Mouse (Mus musculus) midbrain, embryonic 15.5 days (tissue): ENCODE data around the gene Apopt1. TPM values are rescaled to one million over a fixed set of nuclear protein-coding genes. Genes with fewer than 3 reads are reported as not detected.
"Not testable (repeated sequence)": the region's sequence is repeated elsewhere in the genome, so short reads cannot be mapped to it uniquely, and the experiment has no call there.

Experiments
- ATAC-seq: fragments of 200-750 bp; cut with Nextera tagmentation; replicated peaks from 2 replicates; pipeline ENCODE4 v1.8.0; 2017; ENCODE audit warnings: moderate TSS enrichment
- H3K27ac ChIP-seq: fragments of 300-500 bp; sonication (generic); 2 replicates; pipeline ENCODE4 v1.5.1; 2015; ENCODE audit warnings: mild to moderate bottlenecking, inconsistent platforms
- H3K27me3 ChIP-seq: fragments of 300-500 bp; sonication (generic); replicated peaks from 2 replicates; pipeline ENCODE4 v1.6.1; 2015; ENCODE audit warnings: inconsistent platforms
- H3K36me3 ChIP-seq: fragments of 300-500 bp; sonication (generic); replicated peaks from 2 replicates; pipeline ENCODE4 v1.6.1; 2015; ENCODE audit warnings: inconsistent platforms
- H3K4me1 ChIP-seq: fragments of 300-500 bp; sonication (generic); 2 replicates; pipeline ENCODE4 v1.6.1; 2015; ENCODE audit warnings: inconsistent platforms
- H3K4me2 ChIP-seq: fragments of 300-500 bp; sonication (generic); 2 replicates; pipeline ENCODE4 v1.6.1; 2015; ENCODE audit warnings: inconsistent platforms, mild to moderate bottlenecking, moderate library complexity
- H3K4me3 ChIP-seq: fragments of 300-500 bp; sonication (generic); 2 replicates; pipeline ENCODE4 v1.5.1; 2015; ENCODE audit warnings: mild to moderate bottlenecking, inconsistent platforms
- H3K9ac ChIP-seq: fragments of 300-500 bp; sonication (generic); 2 replicates; pipeline ENCODE4 v1.6.1; 2015; ENCODE audit warnings: mild to moderate bottlenecking, inconsistent platforms
- H3K9me3 ChIP-seq: fragments of 300-500 bp; sonication (generic); 2 replicates; pipeline ENCODE4 v1.6.1; 2016; ENCODE audit warnings: inconsistent platforms
- WGBS: fragments of 180-500 bp; shearing (Covaris S2); methylation state at CpG from one replicate; pipeline ENCODE4 v1.1.7; 2015; ENCODE audit warnings: mixed read lengths; 5-methylcytosine and 5-hydroxymethylcytosine counted together
- polyA plus RNA-seq: library from polyadenylated mRNA; unstranded; fragments of >200 nt; fragmentation: Nextera tagmentation; extraction: Ambion mirVana; gene quantifications from 2 replicates; pipeline ENCODE4 v1.2.1, GENCODE M21; 2015

Gene Apopt1
- polyA plus RNA-seq, 1 experiment from 2014 or later: 55.3 TPM

DNA sequence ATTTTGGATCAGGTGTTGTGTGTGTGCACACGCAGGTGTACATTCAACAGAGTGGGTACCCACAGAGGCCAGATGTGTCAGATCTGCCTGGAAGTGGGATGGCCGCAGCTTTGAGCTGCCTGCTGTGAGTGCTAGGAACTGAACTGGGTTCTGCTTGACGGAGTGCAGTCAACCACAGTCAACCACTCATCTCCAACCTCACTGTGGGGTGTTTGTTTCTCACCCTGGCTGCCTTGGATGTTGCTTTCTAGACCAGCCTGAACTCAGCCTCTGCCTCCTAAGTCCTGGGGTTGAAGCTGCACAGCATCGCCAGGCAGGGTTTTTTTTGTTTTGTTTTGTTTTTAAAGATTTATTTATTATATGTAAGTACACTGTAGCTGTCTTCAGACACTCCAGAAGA lies 7.2 kb downstream of the Apopt1 start:
- no peak for ATAC-seq
- WGBS: 84% methylated on average over 4 of the region's 4 CpGs
- Histone ChIP-seq H3K9ac (no peak overlapping the region), H3K9me3 (no peaks in the 10 kb centered on the region), H3K27ac (no peak overlapping the region), H3K27me3 (no peaks in the 10 kb centered on the region), H3K4me2 (no peak overlapping the region), H3K4me3 (no peak overlapping the region), H3K4me1 (peaks cover 7% of the 10 kb centered on the region), H3K36me3 (peaks cover 3% of the 10 kb centered on the region; the same call in 1 of the 2 replicates)

DNA sequence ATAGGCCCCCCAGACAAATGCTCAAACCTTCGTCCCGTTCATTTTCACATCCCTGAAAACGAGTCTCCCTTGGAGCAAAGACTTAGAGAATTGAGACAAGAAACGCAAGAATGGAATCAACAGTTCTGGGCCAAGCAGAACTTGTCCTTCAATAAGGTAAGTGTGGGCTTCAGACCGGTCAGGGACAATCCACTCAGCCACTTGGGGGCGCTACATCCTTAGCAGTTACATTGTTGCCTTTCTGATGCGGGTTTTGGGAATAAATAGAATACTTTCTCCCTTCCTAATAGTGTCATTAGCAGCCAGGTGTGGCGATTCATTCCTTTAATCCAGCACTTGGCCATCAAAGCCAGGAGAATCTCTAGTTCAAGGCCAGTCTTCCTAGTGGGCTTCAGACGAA lies 9.6 kb downstream of the Apopt1 start:
- no peaks in the 10 kb centered on the region for H3K27me3 ChIP-seq
- peaks cover 3% of the 10 kb centered on the region; the same call in 1 of the 2 replicates for H3K36me3 ChIP-seq
- H3K9ac ChIP-seq: no peak overlapping the region
- 67% methylated on average over 9 of the region's 9 CpGs for WGBS
- ATAC-seq: no peak
- no peak overlapping the region for H3K4me2 ChIP-seq
- no peak overlapping the region for H3K4me3 ChIP-seq
- peaks cover 7% of the 10 kb centered on the region for H3K4me1 ChIP-seq
- H3K9me3 ChIP-seq: no peaks in the 10 kb centered on the region
- H3K27ac ChIP-seq: no peak overlapping the region

DNA sequence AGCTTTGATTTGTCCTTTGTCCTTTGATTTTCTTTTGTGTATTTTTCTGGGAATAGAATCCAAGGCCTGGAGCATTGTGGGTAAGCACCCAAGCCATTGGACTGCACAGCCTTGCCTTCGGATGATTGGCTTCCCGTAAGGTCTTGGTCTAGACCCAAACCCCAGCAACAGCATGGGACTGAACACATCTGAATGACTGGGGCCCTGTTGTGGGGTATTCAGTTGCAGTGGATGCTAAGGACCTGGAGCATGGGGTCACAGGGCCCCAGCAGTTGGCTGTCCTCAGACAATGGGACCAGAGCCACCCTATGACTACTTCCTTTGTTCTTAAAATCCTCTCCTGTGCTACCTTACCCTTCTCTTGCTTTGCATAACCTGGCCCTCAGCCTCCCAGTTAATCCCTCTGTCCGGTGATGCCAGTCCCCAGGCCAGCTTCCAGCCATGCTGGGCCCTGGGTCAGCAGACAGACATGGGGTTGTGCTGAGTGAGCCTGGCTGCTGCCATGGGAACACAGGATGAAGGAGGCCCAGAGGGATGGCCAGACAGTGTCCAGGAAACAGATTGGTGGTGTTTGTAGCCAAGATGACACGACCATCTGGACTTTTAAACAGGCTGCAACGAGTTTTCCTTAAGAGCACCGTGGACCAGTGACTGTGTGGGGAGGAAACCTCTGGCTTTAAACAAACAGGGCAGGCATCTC lies 11.7 kb downstream of the Apopt1 start:
- Histone ChIP-seq H3K4me3 (no peak overlapping the region), H3K27me3 (no peaks in the 10 kb centered on the region), H3K4me1 (no peaks in the 10 kb centered on the region), H3K4me2 (no peak overlapping the region), H3K9me3 (no peaks in the 10 kb centered on the region), H3K36me3 (peaks cover 3% of the 10 kb centered on the region; the same call in 1 of the 2 replicates), H3K27ac (peak overlapping the region; percentile 53), H3K9ac (no peak overlapping the region)
- peak; percentile 60; the same call in 1 of the 2 replicates for ATAC-seq
- WGBS: 31% methylated on average over 6 of the region's 6 CpGs

DNA sequence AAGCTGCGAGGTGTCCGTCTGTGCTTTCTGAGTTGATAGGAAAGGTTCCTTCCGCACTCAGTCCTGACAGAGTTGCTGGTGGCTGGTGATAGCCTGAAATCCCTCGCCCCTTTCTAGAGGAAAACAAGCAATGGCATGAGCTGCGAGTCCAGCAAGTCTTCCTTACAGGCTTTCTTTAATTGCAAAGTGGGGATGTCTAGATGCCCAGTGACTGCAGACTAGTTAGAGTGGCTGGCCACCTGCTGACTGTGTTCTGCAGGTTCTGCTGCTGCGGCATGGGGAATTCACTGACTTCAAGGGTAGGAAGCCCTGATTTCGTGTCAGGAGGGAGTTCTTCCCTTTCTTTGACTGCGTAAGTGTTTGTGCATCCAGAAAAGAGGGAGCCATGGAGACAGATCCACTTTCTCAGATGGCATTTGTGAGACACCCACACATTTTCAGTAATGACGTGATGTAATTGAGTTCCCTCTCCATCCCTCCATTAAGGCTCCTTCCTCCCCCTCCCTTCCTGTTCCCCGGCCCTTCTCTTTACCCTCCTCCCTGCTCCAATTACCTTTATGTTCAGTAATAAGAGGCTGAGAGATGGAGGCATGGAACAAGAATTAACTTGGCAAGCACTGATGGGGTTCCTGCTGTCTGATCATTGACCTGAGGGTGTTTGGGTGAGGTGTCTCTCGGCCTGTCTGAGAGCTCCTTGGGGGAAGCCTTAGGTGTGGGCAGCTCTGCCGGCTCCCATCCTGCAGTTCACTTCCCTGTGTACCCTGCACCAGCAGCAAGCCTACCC lies 12.5 kb downstream of the Apopt1 start:
- H3K36me3 ChIP-seq: peaks cover 3% of the 10 kb centered on the region; the same call in 1 of the 2 replicates
- H3K4me2 ChIP-seq: no peak overlapping the region
- no peak overlapping the region for H3K4me3 ChIP-seq
- no peaks in the 10 kb centered on the region for H3K9me3 ChIP-seq
- H3K27ac ChIP-seq: peak overlapping the region; percentile 39; the same call in 1 of the 2 replicates
- no peaks in the 10 kb centered on the region for H3K27me3 ChIP-seq
- no peaks in the 10 kb centered on the region for H3K4me1 ChIP-seq
- no peak overlapping the region for H3K9ac ChIP-seq
- WGBS: 62% methylated on average over 12 of the region's 12 CpGs
- ATAC-seq: no peak

DNA sequence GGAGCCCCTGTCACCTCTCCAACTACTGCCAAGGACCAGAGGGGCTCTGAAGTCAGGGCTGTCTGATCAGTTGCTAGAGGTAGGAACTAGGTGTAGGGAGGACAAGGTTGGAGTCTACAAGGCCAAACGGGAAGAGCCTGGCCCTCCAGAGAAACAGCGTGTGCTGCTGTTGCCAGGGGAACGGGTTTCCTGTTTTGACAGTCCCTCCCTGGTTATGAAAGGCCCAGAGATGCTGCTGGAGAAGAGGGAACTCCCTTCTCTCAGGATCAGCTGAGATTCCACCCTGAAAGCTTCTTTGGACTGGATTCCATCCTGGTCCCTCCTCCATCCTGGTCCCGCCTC lies 13.0 kb downstream of the Apopt1 start:
- no peak overlapping the region for H3K4me2 ChIP-seq
- ATAC-seq: no peak

DNA sequence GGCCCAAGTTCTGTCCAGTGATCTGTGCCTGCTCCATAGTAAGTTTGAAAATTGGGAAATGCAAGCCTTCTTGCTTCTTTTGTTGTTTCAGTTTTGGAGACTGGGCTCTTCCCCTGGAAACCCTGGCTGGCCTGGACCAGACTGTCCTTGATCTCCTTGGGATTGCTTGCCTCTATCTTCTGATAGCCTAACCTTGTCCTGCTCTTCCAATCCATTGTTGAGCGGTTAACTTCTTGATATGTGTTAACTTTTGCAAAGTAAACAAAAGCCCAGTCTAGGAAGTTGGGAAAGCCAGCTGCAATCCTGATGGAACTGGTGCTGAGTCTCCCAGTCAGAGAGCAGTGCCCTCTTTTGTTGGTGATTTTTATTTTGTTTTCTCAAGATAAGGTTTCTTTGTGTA lies 14.9 kb downstream of the Apopt1 start:
- no peak overlapping the region for H3K9ac ChIP-seq
- no peaks in the 10 kb centered on the region for H3K27me3 ChIP-seq
- H3K4me1 ChIP-seq: peaks cover 9% of the 10 kb centered on the region
- no peak for ATAC-seq
- H3K36me3 ChIP-seq: peaks cover 3% of the 10 kb centered on the region; the same call in 1 of the 2 replicates
- WGBS: 93% methylated on average over 1 of the region's 1 CpGs
- no peak overlapping the region for H3K4me2 ChIP-seq
- no peak overlapping the region for H3K27ac ChIP-seq
- no peaks in the 10 kb centered on the region for H3K9me3 ChIP-seq
- no peak overlapping the region for H3K4me3 ChIP-seq

More for the DNA sequence above, 13.0 kb downstream of the Apopt1 start:
- Histone ChIP-seq H3K27ac (0 out of 2 replicates have a peak overlapping the region, but pooled peaks have one; percentile 25), H3K36me3 (peaks cover 3% of the 10 kb centered on the region; the same call in 1 of the 2 replicates), H3K9me3 (no peaks in the 10 kb centered on the region), H3K27me3 (no peaks in the 10 kb centered on the region), H3K4me3 (no peak overlapping the region), H3K9ac (no peak overlapping the region), H3K4me1 (no peaks in the 10 kb centered on the region)
- WGBS: 70% methylated on average over 4 of the region's 4 CpGs

DNA sequence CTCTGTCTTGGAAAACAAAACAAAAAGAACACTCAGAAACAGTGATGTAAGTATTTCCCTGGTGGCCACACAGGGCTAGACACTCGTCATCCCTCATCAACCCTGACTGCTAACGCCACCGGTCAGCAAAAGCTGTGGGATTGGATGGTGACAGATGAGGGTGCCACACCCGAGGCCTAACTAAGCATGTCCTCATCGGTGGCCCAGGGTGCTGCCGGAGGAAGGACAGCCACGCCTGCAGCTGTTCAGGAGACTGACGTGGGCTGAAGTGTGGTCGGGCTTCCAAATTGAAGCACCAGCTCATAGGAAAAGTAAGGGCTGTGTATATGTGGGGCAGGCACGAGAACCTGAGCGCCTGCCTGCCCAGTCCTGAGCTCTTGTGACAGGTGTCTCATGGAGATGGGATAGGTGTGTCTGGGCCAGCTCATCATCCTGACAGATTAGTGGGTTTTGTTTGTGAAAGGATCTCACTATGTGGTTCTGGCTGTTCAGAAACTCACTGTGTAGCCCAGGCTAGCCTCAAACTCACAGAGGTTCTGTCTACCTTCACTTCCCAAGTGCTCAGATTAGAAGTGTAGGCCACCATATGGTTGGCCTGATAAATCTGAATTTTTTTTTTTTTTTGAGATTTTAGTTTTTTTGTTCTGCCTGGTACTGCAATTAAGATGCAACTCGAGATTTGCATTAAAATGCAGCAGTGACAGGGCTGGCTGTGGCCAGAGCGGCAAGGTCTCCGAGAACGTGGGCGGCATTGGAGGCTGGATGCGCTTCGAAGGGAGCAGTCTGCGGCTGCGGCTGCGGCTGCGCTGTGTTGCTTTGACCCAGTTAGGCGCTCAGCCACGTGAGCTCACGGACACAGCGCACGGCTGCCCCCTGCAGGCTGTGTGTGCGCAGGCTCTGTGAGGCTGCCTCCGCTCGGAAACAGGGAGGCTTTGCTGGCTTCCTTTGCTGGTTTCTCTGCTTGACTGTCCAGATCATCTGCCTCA lies 19.1 kb downstream of the Apopt1 start:
- Histone ChIP-seq H3K27me3 (no peaks in the 10 kb centered on the region), H3K9ac (peak overlapping the region; percentile 6; the same call in 1 of the 2 replicates), H3K4me2 (peak overlapping the region; percentile 36), H3K4me3 (peak overlapping the region; percentile 8), H3K36me3 (no peaks in the 10 kb centered on the region), H3K27ac (peak overlapping the region; percentile 61), H3K9me3 (no peaks in the 10 kb centered on the region), H3K4me1 (peaks cover 9% of the 10 kb centered on the region)
- ATAC-seq: peak; percentile 95
- 33% methylated on average over 30 of the region's 30 CpGs for WGBS

DNA sequence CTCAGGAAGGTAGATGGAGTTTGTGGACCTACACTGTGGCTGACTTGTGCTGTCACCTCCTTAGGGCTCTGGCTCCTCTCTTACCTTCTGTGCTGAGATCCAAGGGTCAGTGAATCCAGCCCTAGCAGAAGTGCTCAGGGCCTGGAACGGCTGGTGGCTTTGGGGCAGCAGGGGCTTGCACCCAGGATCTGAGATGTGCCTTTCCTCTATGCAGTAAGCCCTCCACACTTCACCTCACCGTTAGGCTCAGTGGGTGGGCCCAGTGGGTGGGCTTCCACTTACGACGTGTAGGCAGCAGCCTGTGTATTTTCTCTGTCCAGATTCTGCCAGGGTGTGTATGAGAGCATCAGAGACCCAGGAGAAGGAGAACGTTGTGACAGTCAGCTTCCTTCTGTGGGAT lies 19.9 kb downstream of the Apopt1 start:
- Histone ChIP-seq H3K27ac (peak overlapping the region; percentile 61), H3K9ac (peak overlapping the region; percentile 6; the same call in 1 of the 2 replicates)
- 50% methylated on average over 5 of the region's 5 CpGs for WGBS

DNA sequence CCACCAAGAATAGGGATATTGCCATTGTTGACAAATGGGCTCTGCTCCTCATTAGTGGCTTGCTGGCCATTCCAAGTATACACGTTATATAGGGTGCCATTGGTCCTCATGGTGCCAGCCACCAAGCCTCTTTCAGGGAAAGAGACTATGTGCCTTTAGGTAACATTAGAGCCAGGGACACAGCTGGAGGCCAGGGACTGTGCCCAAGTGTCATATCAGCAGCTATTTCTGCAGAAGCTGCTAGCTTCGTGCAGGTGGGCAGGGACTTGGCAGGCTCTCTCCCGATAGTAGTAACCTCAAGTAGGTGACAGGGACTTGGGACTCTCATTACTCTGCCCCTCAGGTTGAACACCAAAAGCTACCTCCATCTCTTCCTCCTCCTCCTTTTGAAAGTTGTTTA lies 21.9 kb downstream of the Apopt1 start:
- no peak for ATAC-seq
- Histone ChIP-seq H3K27ac (no peak overlapping the region), H3K9ac (no peak overlapping the region), H3K4me3 (no peak overlapping the region), H3K4me1 (peaks cover 9% of the 10 kb centered on the region), H3K9me3 (no peaks in the 10 kb centered on the region), H3K36me3 (no peaks in the 10 kb centered on the region), H3K27me3 (no peaks in the 10 kb centered on the region), H3K4me2 (no peak overlapping the region)
- WGBS: 93% methylated on average over 3 of the region's 3 CpGs

More for the DNA sequence above, 19.9 kb downstream of the Apopt1 start:
- Histone ChIP-seq H3K4me2 (peak overlapping the region; percentile 36; the same call in 1 of the 2 replicates), H3K4me1 (peaks cover 9% of the 10 kb centered on the region), H3K36me3 (no peaks in the 10 kb centered on the region), H3K9me3 (no peaks in the 10 kb centered on the region), H3K4me3 (no peak overlapping the region), H3K27me3 (no peaks in the 10 kb centered on the region)
- no peak; the same call in 1 of the 2 replicates for ATAC-seq

DNA sequence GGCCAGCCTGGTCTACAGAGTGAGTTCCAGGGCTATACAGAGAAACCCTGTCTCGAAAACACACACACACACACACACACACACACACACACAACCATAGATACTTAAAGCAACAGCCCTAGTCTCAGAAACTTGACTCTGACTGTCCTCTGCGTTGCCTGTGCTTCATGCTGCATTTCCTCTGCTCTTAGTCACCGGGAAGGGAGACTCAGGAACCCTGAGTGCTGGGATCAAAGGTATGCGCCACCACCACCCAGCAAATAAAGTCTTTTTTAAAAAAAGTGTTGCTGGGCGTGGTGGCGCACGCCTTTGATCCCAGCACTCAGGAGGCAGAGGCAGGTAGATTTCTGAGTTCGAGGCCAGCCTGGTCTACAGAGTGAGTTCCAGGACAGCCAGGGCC lies 23.6 kb downstream of the Apopt1 start:
- not testable (repeated sequence) for ATAC-seq, H3K4me2 ChIP-seq, H3K4me3 ChIP-seq, H3K9ac ChIP-seq, H3K9me3 ChIP-seq, H3K27ac ChIP-seq, H3K36me3 ChIP-seq, H3K27me3 ChIP-seq, H3K4me1 ChIP-seq
- WGBS: 92% methylated on average over 8 of the region's 8 CpGs

DNA sequence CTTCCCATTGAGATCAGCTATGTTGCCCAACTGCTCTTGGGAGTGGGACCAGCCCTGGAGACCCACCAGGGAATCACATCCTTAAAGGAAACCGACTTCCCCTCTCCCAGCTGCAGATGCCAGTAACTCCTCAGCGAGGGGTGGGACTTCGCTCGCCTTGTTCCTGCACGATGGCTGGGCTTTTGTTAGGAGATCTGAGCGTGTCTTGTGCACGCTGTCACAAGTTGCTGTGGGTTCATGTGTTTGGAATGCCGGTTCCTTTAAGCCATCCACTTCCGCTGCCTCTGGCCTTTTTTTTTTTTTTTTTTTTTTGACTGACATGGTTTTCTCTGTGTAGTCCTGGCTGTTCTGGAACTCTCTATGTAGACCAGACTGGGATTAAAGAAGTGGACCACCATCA lies 24.3 kb downstream of the Apopt1 start:
- Histone ChIP-seq H3K4me3 (no peak overlapping the region), H3K9me3 (no peaks in the 10 kb centered on the region), H3K36me3 (no peaks in the 10 kb centered on the region), H3K27me3 (no peaks in the 10 kb centered on the region), H3K4me1 (peaks cover 4% of the 10 kb centered on the region; the same call in 1 of the 2 replicates), H3K27ac (no peak overlapping the region), H3K9ac (no peak overlapping the region), H3K4me2 (no peak overlapping the region)
- 57% methylated on average over 9 of the region's 9 CpGs for WGBS
- no peak for ATAC-seq

DNA sequence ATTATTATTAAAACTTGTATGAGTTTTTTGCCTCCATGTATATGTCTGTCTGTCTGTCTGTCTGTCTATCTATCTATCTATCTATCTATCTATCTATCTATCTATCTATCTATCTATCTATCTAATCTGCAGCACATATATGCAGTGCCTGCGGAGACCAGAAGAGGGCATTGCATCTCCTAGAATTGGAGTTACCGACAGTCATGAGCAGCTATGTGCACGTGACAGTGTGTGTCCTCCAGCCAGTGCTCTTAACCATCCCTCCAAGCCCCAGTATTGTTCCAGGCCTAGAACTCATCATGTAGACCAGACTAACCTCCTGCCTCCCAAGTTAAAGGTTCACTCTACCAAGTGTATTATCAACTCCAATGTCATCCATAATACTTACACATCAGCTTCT lies 25.7 kb downstream of the Apopt1 start:
- Histone ChIP-seq H3K27me3 (no peaks in the 10 kb centered on the region), H3K27ac (no peak overlapping the region), H3K9ac (no peak overlapping the region), H3K4me1 (no peaks in the 10 kb centered on the region), H3K4me3 (no peak overlapping the region), H3K9me3 (no peaks in the 10 kb centered on the region), H3K4me2 (no peak overlapping the region), H3K36me3 (no peaks in the 10 kb centered on the region)
- no peak for ATAC-seq
- WGBS: 12% methylated on average over 3 of the region's 3 CpGs
